Mouse (Mus musculus) CH12.LX (cell line): ENCODE results near the gene Tspan9. TPM values are rescaled to one million over a fixed set of nuclear protein-coding genes. Genes with fewer than 3 reads are reported as not detected.

Source experiments
- DNase-seq: peaks from one replicate; pipeline ENCODE4 v3.0.0-alpha.2; 2013; ENCODE audit errors: extremely low read depth
- H3K27ac ChIP-seq: 2 replicates; pipeline ENCODE4 v1.5.1; 2012; ENCODE audit warnings: low read depth, mild to moderate bottlenecking, control low read depth, moderate library complexity; ENCODE audit not compliant: insufficient read depth
- H3K27me3 ChIP-seq: replicated peaks from 2 replicates; pipeline ENCODE3; 2012; ENCODE audit warnings: inconsistent platforms
- H3K36me3 ChIP-seq, 2 experiments: replicated peaks in 1 of 2; 2 replicates each; pipeline versions ENCODE3 to v1.6.1; 2012; ENCODE audit warnings: inconsistent platforms in 1 of 2, low read length in 1 of 2, mild to moderate bottlenecking in 1 of 2, mixed read lengths in 1 of 2, moderate library complexity in 1 of 2; ENCODE audit not compliant: control insufficient read depth in 1 of 2, insufficient read depth in 1 of 2
- H3K4me1 ChIP-seq, 2 experiments: 2 replicates each; pipeline ENCODE4 v1.6.1; 2012; ENCODE audit warnings: inconsistent platforms in 1 of 2, moderate library complexity in 1 of 2; ENCODE audit not compliant: insufficient read depth in 2 of 2, control insufficient read depth in 1 of 2
- H3K4me2 ChIP-seq: 2 replicates; pipeline ENCODE4 v1.6.1; 2012; ENCODE audit warnings: low read depth, mild to moderate bottlenecking, control low read depth; ENCODE audit not compliant: poor library complexity, insufficient read depth, severe bottlenecking
- H3K4me3 ChIP-seq, 3 experiments: fragments of 150-350 bp in 1 of 3; sonication (generic) in 1 of 3; replicated peaks in 1 of 3; 2 replicates each; pipeline versions ENCODE3 to v1.5.1; 2011 to 2012; ENCODE audit warnings: low read depth in 2 of 3, low read length in 2 of 3, mild to moderate bottlenecking in 2 of 3, moderate library complexity in 2 of 3, control low read depth in 1 of 3, improper control_type of control experiment in 1 of 3, inconsistent platforms in 1 of 3, mixed read lengths in 1 of 3; ENCODE audit not compliant: poor library complexity in 1 of 3
- H3K79me2 ChIP-seq: replicated peaks from 2 replicates; pipeline ENCODE4 v1.6.1; 2012; ENCODE audit warnings: mild to moderate bottlenecking, moderate library complexity; ENCODE audit not compliant: control insufficient read depth, poor library complexity, insufficient read depth, severe bottlenecking; ENCODE audit errors: extremely low read depth
- H3K9ac ChIP-seq: 2 replicates; pipeline ENCODE4 v1.6.1; 2012; ENCODE audit warnings: low read depth, mild to moderate bottlenecking, control low read depth, moderate library complexity; ENCODE audit not compliant: insufficient read depth
- H3K9me3 ChIP-seq: replicated peaks from 2 replicates; pipeline ENCODE3; 2012; ENCODE audit warnings: low read length, inconsistent platforms, mixed read lengths
- CTCF ChIP-seq, 2 experiments: IDR thresholded peaks in 1 of 2; conservative IDR thresholded peaks in 1 of 2; 2 replicates each; pipeline ENCODE4 v1.5.1; 2011 to 2012; ENCODE audit warnings: low read depth in 2 of 2, low read length in 2 of 2, improper control_type of control experiment in 1 of 2, inconsistent platforms in 1 of 2, mild to moderate bottlenecking in 1 of 2, moderate library complexity in 1 of 2
- ELF1 ChIP-seq: IDR thresholded peaks from 2 replicates; pipeline ENCODE4 v1.6.1; 2014; ENCODE audit warnings: low read depth, mild to moderate bottlenecking, inconsistent platforms, low read length, improper control_type of control experiment
- EP300 ChIP-seq: IDR thresholded peaks from 2 replicates; pipeline ENCODE4 v1.6.1; 2011; ENCODE audit warnings: low read length, improper control_type of control experiment
- ETS1 ChIP-seq: conservative IDR thresholded peaks from 2 replicates; pipeline ENCODE4 v1.6.1; 2012; ENCODE audit warnings: low read depth, mild to moderate bottlenecking, inconsistent platforms, low read length, improper control_type of control experiment, moderate library complexity
- MAFK ChIP-seq: IDR thresholded peaks from 2 replicates; pipeline ENCODE4 v1.6.1; 2011; ENCODE audit warnings: low read length, improper control_type of control experiment; ENCODE audit not compliant: insufficient replicate concordance
- MAZ ChIP-seq: IDR thresholded peaks from 2 replicates; pipeline ENCODE4 v1.6.1; 2012; ENCODE audit warnings: low read depth, mild to moderate bottlenecking, inconsistent platforms, low read length, improper control_type of control experiment, moderate library complexity
- MXI1 ChIP-seq: IDR thresholded peaks from 2 replicates; pipeline ENCODE4 v1.6.1; 2011; ENCODE audit warnings: mild to moderate bottlenecking, low read depth, low read length, improper control_type of control experiment
- PAX5 ChIP-seq: IDR thresholded peaks from 2 replicates; pipeline ENCODE4 v1.6.1; 2012; ENCODE audit warnings: low read length, inconsistent platforms, mixed read lengths
- POLR2AphosphoS2 ChIP-seq: IDR thresholded peaks from 2 replicates; pipeline ENCODE4 v1.6.1; 2011; ENCODE audit warnings: low read depth, low read length, improper control_type of control experiment
- RAD21 ChIP-seq: IDR thresholded peaks from 2 replicates; pipeline ENCODE4 v1.6.1; 2011; ENCODE audit warnings: low read depth, mild to moderate bottlenecking, low read length, improper control_type of control experiment, moderate library complexity
- SMC3 ChIP-seq: IDR thresholded peaks from 2 replicates; pipeline ENCODE4 v1.6.1; 2011; ENCODE audit warnings: low read depth, low read length, improper control_type of control experiment
- TBP ChIP-seq: conservative IDR thresholded peaks from 2 replicates; pipeline ENCODE4 v1.6.1; 2011; ENCODE audit warnings: low read depth, low read length, improper control_type of control experiment
- UBTF ChIP-seq: IDR thresholded peaks from 2 replicates; pipeline ENCODE4 v1.6.1; 2012; ENCODE audit warnings: low read depth, mild to moderate bottlenecking, inconsistent platforms, low read length, improper control_type of control experiment, moderate library complexity
- ZC3H11A ChIP-seq: IDR thresholded peaks from 2 replicates; pipeline ENCODE4 v1.6.1; 2012; ENCODE audit warnings: low read depth, mild to moderate bottlenecking, inconsistent platforms, low read length, improper control_type of control experiment
- ZNF384 ChIP-seq: IDR thresholded peaks from 2 replicates; pipeline ENCODE4 v1.6.1; 2012; ENCODE audit warnings: low read depth, low read length, improper control_type of control experiment, inconsistent platforms
- dilution Hi-C: fragments of 300-500 bp; cut with MboI; formaldehyde crosslinking; loops from 2 replicates; pipeline ENCODE4 v1.14.3; 2020; ENCODE audit warnings: low sequenced_read_pairs; ENCODE audit not compliant: extremely low pct_unique_long_range_greater_than_20kb, extremely low pct_ligation_motif_present
- in situ Hi-C: fragments of 300-500 bp; cut with MboI; formaldehyde crosslinking; loops from 3 replicates; pipeline ENCODE4 v1.14.3; 2019; ENCODE audit warnings: low sequenced_read_pairs, low pct_ligation_motif_present, low pct_unique_long_range_greater_than_20kb, mixed read lengths
- polyA plus RNA-seq: library from polyadenylated mRNA; unstranded; fragments of >175 nt; gene quantifications from 2 replicates; pipeline ENCODE4 v1.2.1, GENCODE M21; 2012; ENCODE audit warnings: low read depth; ENCODE audit not compliant: insufficient read length
- total RNA-seq, 2 experiments: library from RNA; depleted of rRNA; stranded (reverse); fragments of 300-350 nt in 1 of 2; fragments of >200 nt in 1 of 2; gene quantifications; 2 replicates each; pipeline ENCODE4 v1.2.3; 2012 to 2014

Tspan9 gene
- total and polyA plus RNA-seq, 3 experiments, result 0.40 to 0.98 (median 0.71) TPM

- Histone ChIP-seq H3K27me3 (peaks cover 27% of the 10 kb centered on the region), H3K36me3 (no peaks in the 10 kb centered on the region), H3K79me2 (no peaks in the 10 kb centered on the region), H3K9me3 (peaks cover 2% of the 10 kb centered on the region), H3K4me1 (no peaks in the 10 kb centered on the region), H3K9ac (no peak overlapping the region), H3K4me2 (no peak overlapping the region), H3K27ac (no peak overlapping the region), H3K4me3 (no peak overlapping the region)
- no peak for TF ChIP-seq PAX5
- no peak for TF ChIP-seq MXI1
- TF ChIP-seq ZNF384, result no peak
- no peak for TF ChIP-seq UBTF
- TF ChIP-seq ELF1, result no peak
- TF ChIP-seq MAFK, result no peak
- TF ChIP-seq ZC3H11A, result no peak
- TF ChIP-seq ETS1, result no peak
- no peak for TF ChIP-seq POLR2AphosphoS2
- no peak for TF ChIP-seq RAD21
- TF ChIP-seq EP300, result no peak
- no peak for TF ChIP-seq MAZ
- in situ Hi-C loops, result no loop called here
- DNase-seq, result no peak
- dilution Hi-C loops, result no loop called here
Observed at GRCm38 (mm10) chr6:128155935-128156334, 12.5 kb upstream of the Tspan9 start.

GRCm38 (mm10) chr6:128145765-128146164 lies 2.4 kb upstream of the Tspan9 start:
- Histone ChIP-seq H3K27me3 (peaks cover 56% of the 10 kb centered on the region), H3K36me3 (no peaks in the 10 kb centered on the region), H3K9ac (no peak overlapping the region), H3K4me1 (peaks cover 0 to 6% of the 10 kb centered on the region in 2 experiments; a peak in 1 of 4 replicates), H3K79me2 (no peaks in the 10 kb centered on the region), H3K4me2 (no peak overlapping the region), H3K4me3 (no peak overlapping the region), H3K27ac (no peak overlapping the region), H3K9me3 (no peaks in the 10 kb centered on the region)
- TF ChIP-seq TBP (no peak), CTCF (conservative IDR thresholded peaks at IDR 0.05 in 1 of 2, IDR thresholded peaks at IDR 0.05 in 1 of 2; ENCODE audit: low read depth in 2 of 2, low read length in 2 of 2) (peak; percentile 22 to 58; a peak in 2 of 4 replicates), ELF1 (no peak), SMC3 (peak; percentile 15; the same call in 1 of the 2 replicates), RAD21 (peak; percentile 47)
- dilution Hi-C loops (no loop called here), in situ Hi-C loops (no loop called here)
- DNase-seq, result peak; percentile 16
